Mouse (Mus musculus) stomach, postnatal 0 days (tissue): ENCODE results near the gene Chp1.

Experiments used
- CTCF ChIP-seq: IDR thresholded peaks from 2 replicates; pipeline ENCODE4 v1.5.1; 2016; ENCODE audit warnings: antibody characterized with exemption, low read depth, mild to moderate bottlenecking, moderate library complexity
- EP300 ChIP-seq: optimal IDR thresholded peaks from 2 replicates; pipeline ENCODE3; 2016; ENCODE audit warnings: antibody characterized with exemption

DNA sequence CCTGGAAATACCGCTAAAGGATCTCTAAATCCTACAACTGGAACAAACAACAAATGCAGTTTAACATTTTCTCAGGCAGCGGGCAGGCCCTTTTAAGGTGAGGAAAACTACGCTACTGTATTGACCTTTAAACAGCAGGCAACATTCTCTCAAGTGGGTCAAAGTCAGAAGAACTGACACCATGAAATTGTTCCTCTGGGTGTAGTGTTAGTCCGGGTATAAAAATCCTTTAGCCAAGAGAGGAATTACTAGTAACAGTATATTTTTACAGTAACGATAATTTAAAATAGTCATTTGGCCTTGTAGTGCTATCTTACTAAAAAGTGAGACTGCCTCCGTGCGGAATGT, 46.2 kb downstream of the Chp1 start:
- no peak for TF ChIP-seq EP300
- no peak for TF ChIP-seq CTCF
